Mouse (Mus musculus): ENCODE measurements around the gene Pygo2.

The Pygo2 gene

GRCm38 (mm10) chr3:89430171-89431159, at the start of gene Pygo2:
TSS of gene Pygo2 (plus strand) at chr3:89430214.
- DNase-seq, result peak; percentile 91

DNA sequence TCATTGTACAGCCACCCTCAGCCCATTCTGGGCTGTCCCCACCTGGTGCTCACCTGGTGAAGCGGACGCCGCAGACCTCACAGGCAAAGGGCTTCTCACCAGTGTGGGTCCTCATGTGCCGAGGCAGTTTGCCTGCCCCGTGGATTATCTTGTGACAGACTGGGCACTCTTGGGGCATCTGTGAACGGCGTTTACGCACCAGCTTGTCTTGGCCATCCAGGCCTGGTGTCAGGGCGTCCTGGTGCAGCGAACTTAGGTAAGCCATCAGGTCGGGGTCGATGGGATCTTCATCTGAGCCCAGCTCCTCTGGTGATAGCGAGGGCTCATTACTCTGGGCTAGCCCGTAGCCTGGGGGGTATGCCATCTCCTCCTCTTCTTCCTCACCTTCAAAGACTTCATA, 49.7 kb upstream of the Pygo2 start:
- no peak for DNase-seq

DNA sequence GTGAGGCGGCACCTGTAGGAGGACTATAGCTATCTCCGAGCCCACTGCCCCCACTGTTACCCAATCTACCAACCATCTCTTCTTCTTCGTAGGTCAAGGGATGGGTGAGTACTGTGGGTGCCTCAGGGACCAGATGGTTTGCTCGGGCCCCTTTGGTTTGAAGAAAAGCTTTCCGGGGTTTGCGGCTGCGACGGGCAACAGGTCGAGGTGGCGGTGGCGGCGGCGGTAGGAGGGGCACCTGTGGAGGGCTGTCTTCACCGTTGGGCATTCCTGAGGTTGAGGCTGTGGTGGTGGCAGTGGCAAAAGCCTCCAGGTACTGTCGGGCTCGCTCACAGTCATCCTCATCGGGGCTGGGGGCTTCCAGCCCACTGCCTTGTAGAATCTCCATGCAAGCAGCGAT, 49.3 kb upstream of the Pygo2 start:
- DNase-seq, result no peak

- DNase-seq, result no peak
Observed at GRCm38 (mm10) chr3:89381233-89381632, 48.8 kb upstream of the Pygo2 start.

- no peak for DNase-seq
Observed at GRCm38 (mm10) chr3:89382033-89382882, 47.8 kb upstream of the Pygo2 start.

DNA sequence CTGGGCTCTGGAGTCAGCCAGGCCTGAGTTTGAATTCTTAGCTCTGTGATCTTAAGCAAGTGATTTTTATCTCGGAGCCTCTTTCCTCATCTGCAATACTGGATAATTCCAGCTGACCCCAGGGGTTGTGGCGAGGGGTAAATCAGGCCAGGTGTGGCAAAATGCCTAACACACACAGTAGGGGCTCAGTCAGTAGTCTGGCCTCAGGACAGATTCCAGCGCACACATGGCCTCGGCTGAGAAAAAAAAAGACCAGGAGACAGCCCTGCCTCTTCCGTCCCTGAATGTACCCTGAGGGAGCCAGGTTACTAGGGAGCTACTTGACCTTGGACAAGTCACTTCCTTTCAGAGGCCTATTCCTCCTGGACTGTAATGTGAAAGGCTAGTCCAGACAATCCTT, 47.1 kb upstream of the Pygo2 start:
- no peak for DNase-seq

DNA sequence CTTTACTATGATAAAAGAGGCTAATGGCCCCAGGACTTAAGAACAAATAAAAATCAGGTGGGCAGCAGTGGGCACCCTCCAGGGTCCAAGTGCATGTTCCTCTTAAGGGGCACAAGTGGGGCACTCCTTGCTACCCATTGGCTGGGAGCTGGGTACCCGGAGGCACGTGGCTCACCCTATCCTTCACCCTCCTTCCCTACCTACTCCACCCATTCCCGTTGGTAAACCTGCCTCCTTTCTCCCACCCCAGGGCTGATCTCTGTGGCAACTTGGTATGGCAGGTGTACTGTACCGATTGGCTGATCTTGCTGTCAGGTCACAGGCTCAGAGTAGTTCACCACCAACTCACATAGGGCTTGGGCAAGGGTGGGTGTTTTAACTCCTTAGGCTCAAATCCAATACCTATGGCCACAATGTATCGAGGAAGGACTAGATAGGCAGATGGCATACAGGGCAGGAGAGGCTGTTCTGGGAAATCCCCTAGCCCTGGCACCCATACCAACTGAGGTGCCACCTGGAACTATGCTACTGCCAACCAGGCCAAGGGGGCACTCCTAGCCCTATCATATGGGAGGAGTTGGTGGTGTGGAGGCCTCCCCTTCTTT, 46.3 kb upstream of the Pygo2 start:
- DNase-seq, result no peak

- DNase-seq, result no peak
Observed at GRCm38 (mm10) chr3:89384331-89385076, 45.5 kb upstream of the Pygo2 start.

- DNase-seq, result no peak
Observed at GRCm38 (mm10) chr3:89385451-89385850, 44.6 kb upstream of the Pygo2 start.

- no peak for DNase-seq
Observed at GRCm38 (mm10) chr3:89386438-89387420, 43.3 kb upstream of the Pygo2 start.

GRCm38 (mm10) chr3:89387632-89388031, 42.4 kb upstream of the Pygo2 start:
- no peak for DNase-seq

DNA sequence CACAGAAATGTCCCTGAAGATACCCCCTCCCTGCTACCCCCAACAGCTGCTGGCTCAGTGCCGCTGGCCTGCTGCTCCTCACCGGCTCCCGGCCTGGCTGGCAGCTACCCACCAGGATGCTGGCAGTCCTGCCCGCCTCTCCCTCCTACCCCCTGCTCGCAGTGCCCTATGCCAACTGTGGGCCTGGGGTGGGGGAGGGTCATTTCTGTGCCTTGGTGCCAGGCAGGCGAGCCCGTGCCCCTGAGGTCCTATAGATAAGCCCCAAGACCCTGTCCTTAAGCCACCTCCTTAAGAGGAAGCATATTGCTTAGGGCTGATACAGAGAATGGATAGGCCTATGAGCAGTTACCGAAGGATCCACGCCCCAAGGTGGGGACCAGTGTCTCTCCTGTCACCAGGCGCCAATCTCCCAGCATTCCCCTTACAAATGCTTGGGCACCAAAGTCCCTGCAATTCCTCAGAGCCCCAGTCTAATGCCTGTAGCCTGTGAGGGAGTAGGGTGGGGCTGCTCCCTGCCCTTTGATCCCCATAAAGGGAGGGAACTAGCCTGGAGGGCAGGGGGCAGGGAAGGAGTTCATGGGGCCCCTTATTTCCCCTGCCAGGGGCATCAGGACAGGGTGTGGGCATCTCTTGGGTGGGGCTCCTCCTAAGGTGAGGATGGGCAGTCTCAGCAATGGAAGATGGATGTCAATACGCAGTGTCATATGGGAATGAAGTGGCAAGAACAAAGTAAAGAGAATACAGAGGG, 41.7 kb upstream of the Pygo2 start:
- peak; percentile 52 for DNase-seq

GRCm38 (mm10) chr3:89388901-89389740, 40.9 kb upstream of the Pygo2 start:
- DNase-seq, result no peak

DNA sequence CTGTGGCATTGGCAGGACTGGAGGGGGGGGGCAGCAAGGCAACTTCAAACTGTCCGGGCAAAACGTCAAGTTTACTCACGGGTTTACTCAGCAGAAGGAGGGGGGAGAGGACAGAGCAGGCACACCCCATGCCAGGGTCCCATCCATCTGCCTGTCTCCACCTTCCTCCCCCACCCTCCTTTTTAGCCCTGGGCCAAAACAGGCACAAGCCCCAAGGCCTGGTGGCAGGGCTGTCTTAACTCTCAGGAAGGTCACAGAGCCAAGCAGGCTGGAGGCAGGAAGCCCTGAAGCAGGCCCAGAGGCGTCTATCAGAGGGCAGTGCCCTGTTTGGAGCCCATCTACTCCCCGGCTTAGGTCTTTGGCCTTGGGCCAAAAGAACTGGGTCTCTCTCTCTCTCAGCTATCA, 39.9 kb upstream of the Pygo2 start:
- no peak for DNase-seq

DNA sequence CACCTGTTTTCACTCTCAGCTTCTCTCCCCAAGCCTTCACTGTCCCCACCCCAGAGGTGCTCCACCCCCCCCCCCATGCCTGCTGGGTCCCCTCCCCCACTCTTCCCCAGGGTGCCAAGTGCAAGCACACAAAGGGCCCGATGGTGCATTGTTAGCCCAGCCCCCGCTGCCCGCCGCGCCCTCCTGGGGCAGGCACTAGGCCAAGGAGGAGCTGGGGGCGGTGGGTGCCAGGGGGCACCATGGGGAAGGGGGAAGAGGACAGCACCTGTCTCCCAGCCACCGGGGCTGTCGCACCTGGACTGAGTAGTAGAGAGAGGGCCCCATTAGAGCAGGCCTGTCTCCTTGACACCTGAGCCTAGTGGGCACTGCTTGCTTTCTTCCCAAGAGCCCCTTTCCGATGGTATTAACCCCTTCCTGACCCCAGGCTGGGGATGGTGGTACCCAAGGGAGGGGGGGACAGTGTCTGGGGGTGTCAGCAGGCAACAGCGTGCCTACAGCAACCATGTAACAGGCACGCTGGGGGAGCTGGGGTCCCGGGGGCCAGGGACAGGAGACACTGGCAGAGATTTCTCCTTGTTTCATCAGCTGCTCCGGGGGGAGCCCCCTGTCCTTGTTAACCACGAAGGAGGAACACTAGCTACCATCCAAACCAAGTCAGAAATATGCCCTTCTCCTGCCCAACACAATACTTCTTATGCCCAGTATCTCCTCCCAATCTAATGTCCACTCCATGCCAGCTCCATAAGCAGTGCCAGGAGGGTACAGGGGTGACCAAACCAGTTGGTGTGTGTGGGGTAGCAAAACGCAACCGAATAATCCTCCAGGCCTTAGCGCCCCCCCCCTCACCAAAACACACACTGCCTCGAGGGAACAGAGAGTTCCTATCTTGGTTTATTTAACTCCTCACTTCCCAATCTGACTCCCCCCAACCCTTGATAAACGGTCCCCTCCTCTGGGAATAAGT, 39.0 kb upstream of the Pygo2 start:
- DNase-seq, result peak; percentile 57

GRCm38 (mm10) chr3:89391663-89392511, 38.1 kb upstream of the Pygo2 start:
- DNase-seq, result peak; percentile 61

DNA sequence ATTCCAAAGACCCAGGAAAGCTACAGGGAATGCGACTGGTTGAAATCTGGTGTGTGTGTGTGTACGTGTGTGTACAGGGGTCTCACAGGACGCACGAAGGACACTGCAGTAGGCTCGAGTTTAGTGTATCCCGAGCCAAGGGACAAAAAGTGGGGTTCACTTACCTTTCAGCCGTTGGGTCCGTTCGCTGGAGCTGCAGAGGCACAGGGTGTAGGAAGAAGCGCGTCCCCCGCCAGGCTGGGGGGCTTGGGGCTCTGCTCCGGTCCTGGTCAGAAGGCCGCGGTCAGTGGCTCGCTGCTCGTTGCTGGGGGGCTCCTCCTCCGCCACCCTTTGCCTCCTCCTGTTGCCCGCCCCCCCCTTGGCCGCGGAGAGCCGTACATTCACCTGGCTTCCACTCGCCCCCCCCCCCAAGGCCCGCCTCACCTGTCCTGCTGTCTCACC, 37.1 kb upstream of the Pygo2 start:
- DNase-seq, result peak; percentile 59
